Mouse (Mus musculus) brain, embryonic 18.5 days (tissue): ENCODE measurements around the gene Pcnp.

ENCODE experiments used
- DNase-seq: peaks from one replicate; pipeline ENCODE4 v3.0.0-alpha.2; 2012; ENCODE audit warnings: low read depth, low spot score

The Pcnp gene

GRCm38 (mm10) chr16:56036501-56036900 is 7.0 kb upstream of the Pcnp start:
- no peak for DNase-seq

- no peak for DNase-seq
Measured at GRCm38 (mm10) chr16:56034566-56034965, 5.0 kb upstream of the Pcnp start.

GRCm38 (mm10) chr16:56028722-56029551 is 602 bp downstream of the Pcnp start:
- no peak for DNase-seq

GRCm38 (mm10) chr16:56027854-56028629 is 1.5 kb downstream of the Pcnp start:
- DNase-seq = no peak

DNA sequence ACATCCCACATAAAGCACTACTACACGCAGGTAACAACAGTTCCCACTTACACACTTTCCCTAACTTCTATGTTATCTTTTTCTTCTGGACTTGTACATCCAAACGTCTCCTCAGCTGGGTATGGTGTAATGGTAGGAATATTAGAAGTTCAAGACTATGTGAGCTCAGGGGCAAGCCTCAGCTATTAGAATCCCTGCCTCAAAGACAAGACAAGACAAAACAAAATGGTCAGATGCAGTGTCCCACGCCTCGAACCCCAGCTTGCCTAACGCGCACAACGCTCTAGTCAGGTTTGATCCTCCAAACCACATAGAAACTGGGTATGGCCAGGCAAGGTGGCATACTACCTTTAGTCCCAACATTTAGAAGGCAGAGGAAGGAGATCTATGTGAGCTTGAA is 9.9 kb downstream of the Pcnp start:
- DNase-seq = no peak

- DNase-seq = no peak
Measured at GRCm38 (mm10) chr16:56014076-56014475, 15.5 kb downstream of the Pcnp start.

DNA sequence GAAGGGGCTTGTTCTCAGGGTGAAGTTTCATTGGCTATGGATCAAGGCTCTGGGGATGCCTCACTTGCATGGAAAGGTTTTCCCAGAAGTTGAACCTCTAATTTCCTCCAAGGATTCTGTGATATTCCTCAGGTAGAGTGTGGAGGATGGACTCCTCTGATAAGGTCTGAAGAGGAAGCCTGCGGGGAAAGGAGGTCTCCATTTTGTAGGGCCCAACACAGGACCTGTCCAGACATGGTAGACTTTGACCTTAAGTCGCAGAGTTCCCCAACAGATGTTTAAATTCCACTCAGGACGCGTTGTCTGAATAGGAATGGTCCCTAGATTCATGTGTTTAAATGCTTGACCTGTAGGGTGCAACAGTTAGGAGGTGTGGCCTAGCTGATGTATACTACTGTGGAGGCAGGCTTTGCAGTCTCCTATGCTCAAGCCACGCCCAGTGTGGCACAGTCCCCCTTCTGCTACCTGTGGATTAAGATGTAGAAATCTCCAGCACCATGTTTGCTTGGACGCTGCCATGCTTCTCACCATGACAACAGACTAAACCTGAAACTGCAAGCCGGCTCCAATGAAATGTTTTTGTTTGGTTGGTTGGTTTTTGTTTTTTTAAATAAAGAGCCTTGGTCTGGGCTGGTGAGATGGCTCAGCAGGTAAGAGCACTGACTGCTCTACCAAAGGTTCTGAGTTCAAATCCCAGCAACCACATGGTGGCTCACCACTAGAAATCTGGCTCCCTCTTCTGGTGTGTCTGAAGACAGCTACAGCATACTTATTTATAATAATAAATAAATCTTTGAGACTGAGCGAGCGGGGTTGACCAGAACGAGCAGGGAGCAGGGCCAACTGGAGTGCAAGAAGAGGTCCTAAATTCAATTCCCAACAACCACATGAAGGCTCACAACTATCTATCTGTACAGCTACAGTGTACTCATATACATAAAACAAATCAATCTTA is 16.5 kb downstream of the Pcnp start:
- DNase-seq = no peak

- no peak for DNase-seq
Measured at GRCm38 (mm10) chr16:56008862-56009261, 20.7 kb downstream of the Pcnp start.

DNA sequence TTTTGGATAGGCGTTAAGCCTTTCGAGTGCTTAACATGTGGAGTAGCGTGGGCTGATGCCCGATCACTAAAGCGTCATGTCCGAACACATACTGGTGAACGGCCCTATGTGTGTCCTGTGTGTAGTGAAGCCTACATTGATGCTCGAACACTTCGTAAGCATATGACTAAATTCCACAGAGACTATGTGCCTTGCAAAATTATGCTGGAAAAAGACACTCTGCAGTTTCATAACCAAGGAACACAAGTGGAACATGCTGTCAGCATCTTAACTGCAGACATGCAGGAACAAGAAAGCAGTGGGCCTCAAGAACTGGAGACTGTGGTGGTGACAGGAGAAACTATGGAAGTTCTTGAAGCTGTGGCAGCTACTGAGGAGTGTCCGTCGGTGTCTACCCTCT is 22.7 kb downstream of the Pcnp start:
- DNase-seq = no peak

GRCm38 (mm10) chr16:55994235-55994634 is 35.3 kb downstream of the Pcnp start:
- DNase-seq = no peak

GRCm38 (mm10) chr16:55990311-55990710 is 39.2 kb downstream of the Pcnp start:
- DNase-seq = no peak

GRCm38 (mm10) chr16:55986001-55986400 is 43.5 kb downstream of the Pcnp start:
- no peak for DNase-seq

DNA sequence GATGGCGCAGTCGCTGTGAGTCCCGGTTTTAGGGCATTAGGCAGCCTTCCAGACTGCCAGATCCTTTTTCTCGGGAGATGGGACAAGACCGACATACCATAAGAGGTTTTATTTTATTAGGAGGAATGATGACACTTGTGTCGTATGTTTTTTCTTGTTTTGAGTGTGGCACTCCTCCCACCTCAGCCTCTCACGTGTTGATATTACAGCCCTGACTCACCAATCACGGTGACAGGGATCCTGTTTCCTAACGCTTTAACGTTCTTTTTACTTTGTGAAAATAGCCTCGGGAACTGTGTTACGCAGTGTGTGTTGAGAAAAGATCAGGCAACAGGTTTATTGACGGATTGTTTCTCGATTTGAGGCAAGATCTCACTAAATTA is 54.6 kb downstream of the Pcnp start:
- DNase-seq = no peak

- DNase-seq = peak; percentile 66
Measured at GRCm38 (mm10) chr16:55974256-55974902, 55.2 kb downstream of the Pcnp start.

GRCm38 (mm10) chr16:55973431-55974255 is 55.9 kb downstream of the Pcnp start, which contains the start of gene Zbtb11:
Zbtb11 (plus strand) TSS chr16:55973883.
- DNase-seq = peak; percentile 98

DNA sequence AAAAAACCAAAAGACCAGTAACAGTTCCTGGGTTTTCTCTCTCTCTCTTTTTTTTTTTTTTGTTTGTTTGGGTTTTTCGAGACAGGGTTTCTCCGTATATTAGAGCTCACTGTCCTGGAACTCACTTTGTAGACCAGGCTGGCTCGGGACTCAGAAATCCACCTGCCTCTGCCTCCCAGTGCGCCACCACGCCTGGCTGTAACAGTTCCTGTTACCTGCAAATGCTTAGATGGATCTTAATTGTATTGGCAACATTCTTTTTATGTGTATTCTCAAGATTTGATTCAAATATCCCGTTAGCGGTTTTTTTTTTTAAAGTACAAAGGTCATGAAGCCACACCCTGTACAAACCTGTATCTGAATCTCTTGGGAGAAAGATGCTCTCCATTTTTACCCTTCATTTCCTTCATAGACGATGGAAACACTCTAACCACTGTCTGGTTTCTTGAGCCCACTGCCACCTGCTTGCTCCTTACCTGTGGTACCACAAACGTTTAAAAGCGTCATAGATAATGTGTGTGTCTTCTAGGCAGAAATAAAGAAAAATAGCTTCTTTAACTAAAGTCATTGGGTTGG is 56.8 kb downstream of the Pcnp start:
- no peak for DNase-seq

DNA sequence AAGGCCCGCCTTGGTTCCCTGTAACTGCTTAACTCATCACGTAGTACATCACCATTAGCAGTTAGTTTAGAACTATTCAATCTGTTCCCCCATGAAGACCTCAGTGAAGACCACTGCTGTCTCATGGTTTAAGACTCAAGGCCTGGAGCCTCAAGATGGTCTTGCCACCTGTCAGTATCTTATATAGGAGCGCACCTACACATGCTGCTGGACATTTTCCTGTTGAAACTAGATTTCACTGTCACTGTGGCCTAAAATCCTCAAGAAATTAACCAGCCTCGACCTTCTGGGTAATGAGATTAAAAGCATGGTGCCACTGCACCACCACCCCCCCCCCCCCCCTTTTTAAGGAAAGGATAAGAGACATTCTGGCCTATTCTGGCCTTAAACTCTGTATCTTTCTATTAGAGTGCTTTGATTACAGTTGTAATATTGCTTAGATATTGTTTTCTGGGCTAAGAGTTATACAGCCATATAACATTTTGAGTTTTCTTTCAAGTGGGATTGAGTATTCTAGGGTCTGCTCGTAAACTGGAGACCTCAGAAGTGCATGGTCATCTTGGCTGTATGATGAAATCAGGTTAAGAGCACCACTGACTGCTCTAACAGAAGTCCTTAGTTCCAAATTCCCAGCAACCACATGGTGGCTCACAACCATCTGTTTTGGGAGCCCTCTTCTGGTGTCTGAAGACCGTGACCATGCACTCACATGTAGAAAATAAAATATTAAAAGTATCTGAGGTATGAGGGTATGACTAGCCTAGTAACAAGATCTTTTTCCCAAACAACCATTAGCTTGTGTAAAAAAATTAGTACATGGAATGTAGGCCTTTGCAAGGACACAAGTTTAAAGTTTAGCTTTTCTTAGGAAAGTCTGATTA is 57.6 kb downstream of the Pcnp start:
- no peak for DNase-seq

DNA sequence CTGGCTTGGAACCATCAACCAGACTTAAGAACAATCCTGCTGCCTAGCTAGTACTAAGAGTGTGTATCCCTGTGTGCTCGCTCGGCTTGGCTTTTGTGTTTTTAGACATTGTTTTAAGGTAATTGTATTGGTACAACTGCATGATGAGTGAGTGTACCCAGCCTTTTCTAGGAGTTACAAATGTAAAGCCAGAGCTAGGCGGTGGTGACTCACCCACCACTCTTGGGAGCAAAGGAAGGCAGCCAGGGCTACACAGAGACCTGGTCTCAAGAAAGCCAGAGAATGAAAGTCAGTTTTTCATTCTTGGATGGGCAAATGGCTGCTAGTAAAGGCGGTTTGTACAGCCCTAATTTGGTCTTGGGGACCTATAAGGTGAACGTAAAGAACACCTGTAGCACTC is 59.1 kb downstream of the Pcnp start:
- DNase-seq = no peak

GRCm38 (mm10) chr16:55969147-55969546 is 60.4 kb downstream of the Pcnp start:
- DNase-seq = no peak
